Mouse (Mus musculus) forebrain, embryonic 13.5 days (tissue): Measurements from ENCODE around the gene Selenoo. TPM values are rescaled to one million over a fixed set of nuclear protein-coding genes. Genes with fewer than 3 reads are reported as not detected.

ENCODE experiments used
- ATAC-seq: fragments of 200-750 bp; cut with Nextera tagmentation; 2 replicates; pipeline ENCODE4 v1.8.0; 2017
- H3K27ac ChIP-seq: fragments of 300-500 bp; sonication (generic); 2 replicates; pipeline ENCODE4 v1.5.1; 2015; ENCODE audit warnings: inconsistent platforms, mild to moderate bottlenecking, moderate library complexity
- H3K27me3 ChIP-seq: fragments of 300-500 bp; sonication (generic); 2 replicates; pipeline ENCODE4 v1.6.1; 2015; ENCODE audit warnings: mild to moderate bottlenecking, inconsistent platforms
- H3K36me3 ChIP-seq: fragments of 300-500 bp; sonication (generic); 2 replicates; pipeline ENCODE4 v1.6.1; 2015; ENCODE audit warnings: mild to moderate bottlenecking, inconsistent platforms; ENCODE audit not compliant: poor library complexity, severe bottlenecking
- H3K4me1 ChIP-seq: fragments of 300-500 bp; sonication (generic); 2 replicates; pipeline ENCODE4 v1.6.1; 2015; ENCODE audit warnings: inconsistent platforms
- H3K4me2 ChIP-seq: fragments of 300-500 bp; sonication (generic); 2 replicates; pipeline ENCODE4 v1.6.1; 2015; ENCODE audit warnings: inconsistent platforms, mild to moderate bottlenecking, moderate library complexity
- H3K4me3 ChIP-seq: fragments of 300-500 bp; sonication (generic); 2 replicates; pipeline ENCODE4 v1.5.1; 2015; ENCODE audit warnings: mild to moderate bottlenecking, inconsistent platforms
- H3K9ac ChIP-seq: fragments of 300-500 bp; sonication (generic); 2 replicates; pipeline ENCODE4 v1.6.1; 2015; ENCODE audit warnings: mild to moderate bottlenecking, inconsistent platforms
- H3K9me3 ChIP-seq: fragments of 300-500 bp; sonication (generic); replicated peaks from 2 replicates; pipeline ENCODE4 v1.6.1; 2016; ENCODE audit warnings: inconsistent platforms
- WGBS: fragments of 180-500 bp; shearing (Covaris S2); methylation state at CpG from one replicate; pipeline ENCODE4 v1.1.7; 2015; 5-methylcytosine and 5-hydroxymethylcytosine counted together
- polyA plus RNA-seq: library from polyadenylated mRNA; unstranded; fragments of >200 nt; fragmentation: Nextera tagmentation; extraction: Ambion mirVana; gene quantifications from 2 replicates; pipeline ENCODE4 v1.2.1, GENCODE M21; 2015

Gene Selenoo
- polyA plus RNA-seq, 1 experiment from 2014 or later: 22.5 TPM

DNA sequence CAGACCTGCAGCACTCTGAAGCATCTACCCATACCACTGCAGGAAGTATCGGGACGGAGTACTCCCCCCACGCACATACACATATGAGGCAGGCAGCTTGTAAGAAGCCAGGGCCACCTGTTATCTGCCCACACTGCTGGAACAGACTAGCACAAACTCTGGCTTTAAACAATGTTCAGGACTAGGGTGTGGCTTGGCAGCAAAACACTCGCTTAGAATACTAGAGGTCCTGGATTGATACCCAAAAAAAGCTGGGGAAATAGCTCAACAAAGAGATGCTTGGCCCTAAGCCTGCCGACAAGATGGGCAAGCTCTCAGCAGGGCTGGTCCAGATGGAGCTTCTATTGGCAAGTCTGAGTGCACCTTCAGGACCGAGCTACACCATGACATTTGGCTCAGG, 25.3 kb upstream of the Selenoo start:
- no peak overlapping the region for H3K9ac ChIP-seq
- H3K4me3 ChIP-seq: no peak overlapping the region
- peaks cover 33% of the 10 kb centered on the region for H3K27me3 ChIP-seq
- no peak for ATAC-seq
- WGBS: 79% methylated on average over 6 of the region's 6 CpGs
- H3K4me1 ChIP-seq: peaks cover 16% of the 10 kb centered on the region
- H3K36me3 ChIP-seq: peaks cover 9% of the 10 kb centered on the region; the same call in 1 of the 2 replicates
- no peaks in the 10 kb centered on the region for H3K9me3 ChIP-seq
- no peak overlapping the region for H3K27ac ChIP-seq
- no peak overlapping the region for H3K4me2 ChIP-seq

DNA sequence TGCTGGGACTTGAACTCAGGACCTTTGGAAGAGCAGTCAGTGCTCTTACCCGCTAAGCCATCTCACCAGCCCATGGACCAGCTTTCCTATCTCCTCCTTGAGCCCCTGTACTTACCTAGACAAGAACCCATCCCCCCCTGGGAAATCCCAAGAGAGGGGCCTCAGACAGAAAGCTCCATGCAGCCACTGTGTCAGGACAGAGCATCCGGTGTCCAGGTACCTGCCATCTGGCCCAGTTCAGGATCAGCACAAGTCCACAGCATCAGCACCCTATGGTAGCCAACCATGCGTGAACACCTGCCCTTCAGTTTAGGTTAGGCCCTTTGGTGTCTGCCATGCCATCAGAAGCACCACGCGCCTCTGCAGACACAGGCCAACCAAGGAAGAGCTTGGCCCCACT, 24.0 kb upstream of the Selenoo start:
- no peaks in the 10 kb centered on the region for H3K9me3 ChIP-seq
- peaks cover 9% of the 10 kb centered on the region for H3K4me1 ChIP-seq
- WGBS: 91% methylated on average over 5 of the region's 5 CpGs
- no peak for ATAC-seq
- no peak overlapping the region for H3K9ac ChIP-seq
- H3K4me3 ChIP-seq: no peak overlapping the region
- H3K36me3 ChIP-seq: peaks cover 13% of the 10 kb centered on the region; the same call in 1 of the 2 replicates
- no peak overlapping the region for H3K4me2 ChIP-seq
- peaks cover 32% of the 10 kb centered on the region for H3K27me3 ChIP-seq
- no peak overlapping the region for H3K27ac ChIP-seq

DNA sequence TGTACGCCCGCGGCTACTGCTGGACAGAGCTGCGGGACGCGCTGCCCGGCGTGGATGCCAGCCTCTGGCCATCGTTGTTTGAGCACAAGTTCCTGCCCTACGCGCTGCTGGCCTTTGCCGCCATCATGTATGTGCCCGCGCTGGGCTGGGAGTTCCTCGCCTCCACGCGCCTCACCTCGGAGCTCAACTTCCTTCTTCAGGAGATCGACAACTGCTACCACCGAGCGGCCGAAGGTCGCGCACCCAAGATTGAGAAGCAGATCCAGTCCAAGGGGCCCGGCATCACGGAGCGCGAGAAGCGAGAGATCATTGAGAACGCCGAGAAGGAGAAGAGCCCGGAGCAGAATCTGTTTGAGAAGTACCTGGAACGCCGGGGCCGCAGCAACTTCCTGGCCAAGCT, 21.3 kb upstream of the Selenoo start:
- WGBS: 44% methylated on average over 35 of the region's 35 CpGs
- H3K27me3 ChIP-seq: peaks cover 32% of the 10 kb centered on the region
- H3K4me2 ChIP-seq: 0 out of 2 replicates have a peak overlapping the region, but pooled peaks have one; percentile 5
- H3K9me3 ChIP-seq: no peaks in the 10 kb centered on the region
- H3K9ac ChIP-seq: no peak overlapping the region
- no peak overlapping the region for H3K27ac ChIP-seq
- H3K4me1 ChIP-seq: no peaks in the 10 kb centered on the region
- H3K4me3 ChIP-seq: no peak overlapping the region
- peaks cover 14% of the 10 kb centered on the region; the same call in 1 of the 2 replicates for H3K36me3 ChIP-seq
- ATAC-seq: no peak

DNA sequence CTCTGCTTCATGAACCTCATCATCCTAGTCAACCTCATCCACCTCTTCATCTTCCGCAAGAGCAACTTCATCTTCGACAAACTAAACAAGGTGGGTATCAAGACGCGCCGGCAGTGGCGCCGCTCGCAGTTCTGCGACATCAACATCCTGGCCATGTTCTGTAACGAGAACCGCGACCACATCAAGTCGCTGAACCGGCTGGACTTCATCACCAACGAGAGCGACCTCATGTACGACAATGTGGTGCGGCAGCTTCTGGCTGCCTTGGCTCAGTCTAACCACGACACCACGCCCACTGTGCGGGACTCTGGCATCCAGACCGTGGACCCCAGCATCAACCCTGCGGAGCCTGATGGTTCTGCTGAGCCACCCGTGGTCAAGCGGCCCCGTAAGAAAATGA, 20.7 kb upstream of the Selenoo start:
- H3K36me3 ChIP-seq: peaks cover 14% of the 10 kb centered on the region; the same call in 1 of the 2 replicates
- WGBS: 58% methylated on average over 26 of the region's 26 CpGs
- H3K4me2 ChIP-seq: no peak overlapping the region
- H3K4me1 ChIP-seq: no peaks in the 10 kb centered on the region
- no peak overlapping the region for H3K4me3 ChIP-seq
- H3K27me3 ChIP-seq: peaks cover 32% of the 10 kb centered on the region
- no peak for ATAC-seq
- no peak overlapping the region for H3K9ac ChIP-seq
- H3K9me3 ChIP-seq: no peaks in the 10 kb centered on the region
- no peak overlapping the region for H3K27ac ChIP-seq

DNA sequence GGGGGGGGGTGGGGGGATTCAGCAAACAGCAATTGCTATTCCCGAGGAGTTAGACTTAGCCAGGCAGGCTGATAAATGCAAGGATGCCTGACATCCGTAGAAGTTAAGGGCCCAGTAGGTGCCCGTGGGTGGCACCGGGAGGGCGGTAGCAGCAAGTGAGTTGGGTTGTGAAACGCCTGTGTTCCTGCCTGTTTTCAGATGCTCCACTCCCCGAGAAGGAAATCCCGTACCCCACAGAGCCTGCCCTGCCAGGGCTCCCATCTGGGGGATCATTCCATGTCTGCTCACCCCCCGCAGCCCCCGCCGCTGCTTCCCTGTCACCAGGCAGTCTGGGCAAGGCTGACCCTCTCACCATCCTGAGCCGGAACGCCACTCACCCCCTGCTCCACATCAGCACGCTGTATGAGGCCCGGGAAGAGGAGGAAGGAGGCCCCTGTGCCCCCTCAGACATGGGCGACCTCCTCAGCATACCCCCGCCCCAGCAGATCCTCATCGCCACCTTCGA, 19.5 kb upstream of the Selenoo start:
- H3K9me3 ChIP-seq: no peaks in the 10 kb centered on the region
- peaks cover 14% of the 10 kb centered on the region; the same call in 1 of the 2 replicates for H3K36me3 ChIP-seq
- H3K9ac ChIP-seq: no peak overlapping the region
- H3K4me3 ChIP-seq: no peak overlapping the region
- no peak for ATAC-seq
- no peak overlapping the region for H3K27ac ChIP-seq
- 81% methylated on average over 19 of the region's 19 CpGs for WGBS
- peaks cover 32% of the 10 kb centered on the region for H3K27me3 ChIP-seq
- no peaks in the 10 kb centered on the region for H3K4me1 ChIP-seq
- H3K4me2 ChIP-seq: no peak overlapping the region

DNA sequence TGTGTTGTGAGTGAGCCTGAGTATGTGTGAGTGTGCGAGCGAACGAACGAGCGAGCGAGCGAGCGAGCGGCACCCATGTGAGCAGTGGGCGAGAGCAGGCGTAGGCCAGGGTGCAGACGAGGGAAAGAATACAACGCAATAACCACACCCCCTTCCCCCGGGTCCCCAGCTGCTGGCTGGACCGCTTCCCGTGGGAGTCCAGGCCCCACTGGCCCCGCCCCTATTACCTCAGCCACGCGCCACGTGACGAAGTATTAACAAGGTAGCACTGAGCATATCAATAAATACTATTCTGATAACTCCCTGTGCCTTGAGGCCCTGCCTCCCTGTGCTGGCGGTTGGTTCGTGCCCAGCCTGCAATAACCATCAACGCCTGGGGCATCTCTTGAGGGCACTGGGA, 18.3 kb upstream of the Selenoo start:
- Histone ChIP-seq H3K9me3 (no peaks in the 10 kb centered on the region), H3K4me3 (no peak overlapping the region), H3K4me2 (no peak overlapping the region), H3K9ac (no peak overlapping the region), H3K4me1 (peaks cover 10% of the 10 kb centered on the region), H3K27me3 (peaks cover 32% of the 10 kb centered on the region), H3K27ac (no peak overlapping the region), H3K36me3 (peaks cover 14% of the 10 kb centered on the region; the same call in 1 of the 2 replicates)
- no peak for ATAC-seq
- WGBS: 76% methylated on average over 24 of the region's 24 CpGs

DNA sequence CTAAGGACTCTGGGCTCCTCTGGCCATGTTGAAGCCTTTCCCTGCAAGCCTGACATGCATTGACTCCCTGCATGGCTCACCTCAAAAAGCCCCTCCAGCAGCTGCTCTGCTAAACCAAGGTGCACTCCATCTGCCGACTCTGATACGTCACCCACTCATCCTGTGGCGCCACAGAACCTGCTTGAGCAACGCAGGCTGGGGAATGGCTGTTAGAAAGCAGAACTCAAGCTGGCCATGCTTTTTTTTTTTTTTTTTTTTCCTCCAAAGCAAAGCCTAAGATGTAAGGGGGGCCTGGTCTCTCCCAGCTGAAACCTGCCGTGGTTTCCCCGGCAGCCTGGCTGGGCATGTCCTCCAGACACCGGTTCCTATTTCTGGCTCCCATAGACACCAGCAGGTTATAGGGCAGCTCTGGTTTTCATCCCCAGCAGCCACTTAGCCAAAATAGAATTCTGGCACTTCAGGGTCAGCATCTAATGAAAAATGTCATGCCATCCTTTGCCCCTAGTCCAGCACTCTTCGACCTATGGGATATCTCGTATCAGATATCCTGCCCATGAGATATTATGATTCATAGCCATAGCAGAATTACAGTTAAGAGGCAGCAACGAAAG, 14.8 kb upstream of the Selenoo start:
- Histone ChIP-seq H3K27ac (no peak overlapping the region), H3K4me1 (peaks cover 34% of the 10 kb centered on the region), H3K4me3 (no peak overlapping the region), H3K4me2 (no peak overlapping the region), H3K27me3 (peaks cover under 1% of the 10 kb centered on the region; the same call in 1 of the 2 replicates), H3K9ac (no peak overlapping the region), H3K9me3 (no peaks in the 10 kb centered on the region), H3K36me3 (peaks cover 5% of the 10 kb centered on the region; the same call in 1 of the 2 replicates)
- no peak for ATAC-seq
- WGBS: 86% methylated on average over 10 of the region's 10 CpGs

DNA sequence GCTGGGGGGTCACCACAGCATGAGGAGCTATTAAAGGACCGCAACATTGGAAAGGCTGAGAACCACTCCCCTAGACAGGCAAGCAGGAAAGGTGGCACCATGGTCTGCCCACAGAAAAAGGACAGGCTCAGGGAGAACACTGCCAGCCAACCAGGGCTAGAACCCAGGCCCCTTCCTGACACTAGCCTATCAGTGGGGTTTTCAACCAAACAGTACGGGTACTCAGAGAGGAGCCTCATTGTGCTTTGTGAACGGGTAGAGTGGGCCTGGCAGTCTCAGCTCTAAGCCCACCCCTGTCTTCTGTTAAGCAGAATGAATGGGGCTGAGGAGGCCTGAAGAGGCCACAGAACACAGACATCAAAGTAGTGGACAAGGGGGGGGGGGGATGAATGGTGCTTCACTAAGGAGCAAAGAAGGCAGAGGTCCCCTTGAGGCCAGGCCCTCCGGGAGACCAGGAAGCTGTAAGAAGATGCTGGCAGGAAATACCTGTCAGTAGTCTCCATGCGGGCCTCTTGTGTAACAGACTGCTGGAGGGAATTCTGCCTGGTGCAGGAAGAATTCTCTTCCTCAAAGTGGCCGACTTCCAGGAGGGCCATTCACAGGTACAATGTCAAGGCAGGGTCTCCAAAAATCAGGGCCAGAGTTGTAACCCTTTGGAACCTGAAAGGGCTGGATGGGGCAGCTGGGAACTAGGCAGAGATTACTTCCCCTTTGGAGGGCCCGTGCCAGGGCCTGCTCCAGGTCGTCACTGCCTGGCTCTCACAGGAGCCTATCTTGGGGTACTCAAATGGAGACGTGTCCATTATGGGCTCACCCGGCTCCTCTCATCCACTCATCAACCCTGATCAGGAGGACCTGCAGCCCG, 14.0 kb upstream of the Selenoo start, which contains the start of gene Trabd:
Gene Trabd (plus strand): TSS at position 512 of the 865 bp plus-strand sequence.
- ATAC-seq: no peak
- Histone ChIP-seq H3K9ac (peak within 1 kb of the TSS; percentile 90), H3K4me3 (peak within 1 kb of the TSS; percentile 74), H3K36me3 (peaks cover 3% of the 10 kb centered on the region; the same call in 1 of the 2 replicates), H3K4me2 (peak within 1 kb of the TSS; percentile 91), H3K27me3 (no peaks in the 10 kb centered on the region), H3K9me3 (no peaks in the 10 kb centered on the region), H3K4me1 (peaks cover 34% of the 10 kb centered on the region), H3K27ac (peak within 1 kb of the TSS; percentile 76)
- WGBS: 20% methylated on average over 11 of the region's 11 CpGs

DNA sequence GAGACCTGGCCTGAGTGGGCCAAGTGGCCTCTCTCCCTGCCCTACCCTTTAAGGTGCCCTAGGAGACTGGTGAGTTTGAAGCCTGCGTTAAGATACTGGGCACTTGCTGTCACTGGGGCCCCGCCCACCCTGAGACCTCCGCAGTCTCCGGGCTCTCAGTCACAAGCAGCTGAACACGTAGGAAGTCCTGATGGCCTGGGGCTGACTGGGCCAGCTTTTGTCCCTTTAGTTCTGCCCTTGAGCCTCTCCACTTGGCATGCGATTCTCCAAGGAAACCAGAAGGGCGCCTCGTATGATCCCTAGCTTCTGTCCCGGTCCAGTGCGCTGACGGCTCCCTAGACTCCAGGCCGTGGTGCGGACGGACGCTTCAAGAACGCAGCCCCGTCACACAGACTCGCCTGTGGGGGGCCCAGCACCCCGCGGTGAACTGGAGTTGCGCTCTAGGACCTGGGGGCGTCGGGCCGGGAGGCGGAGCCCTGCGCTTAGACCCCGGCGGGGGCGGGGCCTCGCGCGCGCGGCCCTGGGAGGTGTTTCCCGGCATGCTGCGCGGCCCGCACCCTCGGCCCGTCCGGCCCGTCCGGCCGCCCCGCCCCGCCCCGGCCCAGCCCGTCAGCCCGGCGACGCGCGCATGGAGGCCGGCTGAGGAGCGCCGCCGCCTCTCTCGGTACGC, 13.3 kb upstream of the Selenoo start:
- no peaks in the 10 kb centered on the region for H3K9me3 ChIP-seq
- H3K36me3 ChIP-seq: 0 out of 2 replicates have a peak, but pooled peaks cover 5% of the 10 kb centered on the region
- peak overlapping the region; percentile 90 for H3K9ac ChIP-seq
- peaks cover 34% of the 10 kb centered on the region for H3K4me1 ChIP-seq
- H3K4me2 ChIP-seq: peak overlapping the region; percentile 91
- WGBS: under 1% methylated on average over 58 of the region's 59 CpGs
- peak; percentile 91 for ATAC-seq
- H3K27ac ChIP-seq: peak overlapping the region; percentile 76
- H3K4me3 ChIP-seq: peak overlapping the region; percentile 74
- H3K27me3 ChIP-seq: no peaks in the 10 kb centered on the region

DNA sequence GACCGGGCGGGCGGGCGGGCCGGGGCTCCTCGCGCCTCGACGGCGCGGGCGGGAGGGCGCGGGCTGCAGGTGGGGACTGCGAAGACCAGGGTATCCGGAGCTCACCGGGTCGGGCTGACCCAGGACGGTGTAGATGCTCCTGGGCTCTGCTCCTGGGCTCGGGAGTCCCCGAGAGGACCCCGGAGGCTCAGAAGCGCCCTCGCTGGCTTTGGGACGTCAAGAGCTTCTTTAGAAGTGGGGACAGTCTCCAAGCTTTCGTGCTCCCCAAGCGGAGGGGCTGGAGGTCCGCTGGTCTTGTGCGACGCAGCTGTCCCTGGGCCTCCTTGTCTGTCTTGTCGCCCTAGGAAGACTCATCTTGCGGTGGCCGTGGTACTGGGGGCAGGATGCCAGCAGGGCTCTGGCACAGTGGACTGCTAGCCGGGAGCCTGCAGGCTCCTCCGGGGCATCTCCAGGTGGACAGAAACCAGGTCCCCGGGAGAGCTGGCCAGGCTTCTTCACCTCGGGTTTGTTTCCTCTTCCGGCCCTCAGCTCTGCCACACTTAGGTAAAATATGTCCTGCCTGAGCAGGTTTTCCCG, 12.6 kb upstream of the Selenoo start:
- H3K4me1 ChIP-seq: peaks cover 34% of the 10 kb centered on the region
- ATAC-seq: peak; percentile 77; the same call in 1 of the 2 replicates
- WGBS: under 1% methylated on average over 37 of the region's 39 CpGs
- H3K27ac ChIP-seq: peak overlapping the region; percentile 76
- H3K9ac ChIP-seq: peak overlapping the region; percentile 90
- H3K4me2 ChIP-seq: peak overlapping the region; percentile 91
- H3K9me3 ChIP-seq: no peaks in the 10 kb centered on the region
- H3K27me3 ChIP-seq: no peaks in the 10 kb centered on the region
- H3K4me3 ChIP-seq: peak overlapping the region; percentile 74
- H3K36me3 ChIP-seq: peaks cover 11% of the 10 kb centered on the region

DNA sequence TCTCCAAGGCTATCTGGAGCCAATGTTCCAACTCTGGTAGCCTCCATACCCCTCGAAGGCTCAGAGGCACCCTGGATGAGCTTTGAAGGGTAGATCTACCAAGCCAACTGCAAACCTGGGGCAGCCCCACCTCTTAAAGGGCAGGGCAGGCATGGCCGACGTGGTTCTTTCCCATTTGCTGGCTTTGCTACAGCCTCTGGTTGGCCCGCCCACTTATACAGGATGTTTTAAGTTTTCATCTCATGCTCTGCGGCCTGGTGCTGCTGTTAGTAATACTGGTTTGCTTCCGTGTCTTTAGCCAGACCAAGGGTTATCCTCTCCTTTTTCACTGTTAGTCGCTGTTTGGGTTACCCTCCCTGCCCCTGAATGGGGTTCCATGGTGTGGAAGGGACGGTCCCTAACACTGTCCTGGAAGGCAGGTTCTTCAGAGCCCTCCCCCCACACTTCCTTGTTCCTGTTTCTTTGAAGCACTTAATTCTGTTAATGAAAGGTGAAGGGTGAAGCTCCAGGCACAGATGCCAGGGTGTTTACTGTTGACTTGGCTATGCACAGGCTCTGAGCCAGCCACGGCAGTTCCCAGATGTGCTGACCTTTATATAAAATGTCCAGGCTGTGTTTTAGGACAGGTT, 10.6 kb upstream of the Selenoo start:
- Histone ChIP-seq H3K27me3 (no peaks in the 10 kb centered on the region), H3K9ac (peak overlapping the region; percentile 90), H3K36me3 (peaks cover 31% of the 10 kb centered on the region), H3K27ac (no peak overlapping the region), H3K4me3 (no peak overlapping the region), H3K4me1 (peaks cover 34% of the 10 kb centered on the region), H3K4me2 (peak overlapping the region; percentile 91), H3K9me3 (no peaks in the 10 kb centered on the region)
- 83% methylated on average over 9 of the region's 9 CpGs for WGBS
- no peak for ATAC-seq
